Mouse (Mus musculus) heart, adult 18-20 months (tissue): Measurements from ENCODE around the gene Cog5. TPM values are rescaled to one million over a fixed set of nuclear protein-coding genes. Genes with fewer than 3 reads are reported as not detected.

ENCODE experiments used
- DNase-seq, 2 experiments: peaks; one replicate each; pipeline ENCODE4 v3.0.0; 2021 to 2022; ENCODE audit warnings: mixed read lengths in 1 of 2
- total RNA-seq, 2 experiments: library from RNA; stranded (reverse); gene quantifications; 2 replicates each; pipeline ENCODE4 v1.2.3; 2021

Gene Cog5
- total RNA-seq, 2 experiments from 2014 or later: 54.5 to 60.3 TPM

GRCm38 (mm10) chr12:31938391-31938997 lies 283.8 kb downstream of the Cog5 start:
- no peak for DNase-seq

GRCm38 (mm10) chr12:31939026-31939425 lies 284.4 kb downstream of the Cog5 start:
- DNase-seq: no peak

DNA sequence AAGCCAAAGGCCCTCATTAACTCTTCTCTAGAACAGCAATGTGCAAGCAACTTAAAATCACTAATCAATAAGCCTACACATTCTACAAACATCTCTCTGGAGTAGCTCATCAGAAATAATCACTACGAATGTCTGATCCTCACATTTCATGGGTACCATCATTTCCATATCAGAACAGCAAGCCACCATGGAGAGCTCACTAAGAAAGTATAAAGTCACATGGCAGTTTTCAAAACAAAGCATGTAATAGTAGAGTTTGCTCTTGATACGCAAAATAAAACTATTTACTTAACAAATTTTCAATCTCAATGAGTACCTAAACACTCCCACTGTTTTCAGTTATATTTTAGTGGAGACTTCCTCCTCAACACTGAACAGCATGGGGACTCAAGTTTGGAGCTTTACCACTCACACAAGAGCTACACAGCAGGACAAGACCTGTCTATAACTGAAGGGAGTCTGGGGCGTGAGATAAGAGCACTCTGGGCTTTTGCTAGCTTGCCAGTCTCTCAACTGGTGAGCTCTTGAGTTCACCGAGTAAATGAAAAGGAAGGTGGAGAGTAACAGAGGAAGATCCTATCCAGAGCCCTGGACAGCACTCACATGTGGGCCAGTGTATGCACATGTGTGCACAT lies 288.5 kb downstream of the Cog5 start:
- DNase-seq: no peak

- no peak for DNase-seq
Observed at GRCm38 (mm10) chr12:31944405-31944804, 289.7 kb downstream of the Cog5 start.

- no peak for DNase-seq
Observed at GRCm38 (mm10) chr12:31947476-31947875, 292.8 kb downstream of the Cog5 start.

DNA sequence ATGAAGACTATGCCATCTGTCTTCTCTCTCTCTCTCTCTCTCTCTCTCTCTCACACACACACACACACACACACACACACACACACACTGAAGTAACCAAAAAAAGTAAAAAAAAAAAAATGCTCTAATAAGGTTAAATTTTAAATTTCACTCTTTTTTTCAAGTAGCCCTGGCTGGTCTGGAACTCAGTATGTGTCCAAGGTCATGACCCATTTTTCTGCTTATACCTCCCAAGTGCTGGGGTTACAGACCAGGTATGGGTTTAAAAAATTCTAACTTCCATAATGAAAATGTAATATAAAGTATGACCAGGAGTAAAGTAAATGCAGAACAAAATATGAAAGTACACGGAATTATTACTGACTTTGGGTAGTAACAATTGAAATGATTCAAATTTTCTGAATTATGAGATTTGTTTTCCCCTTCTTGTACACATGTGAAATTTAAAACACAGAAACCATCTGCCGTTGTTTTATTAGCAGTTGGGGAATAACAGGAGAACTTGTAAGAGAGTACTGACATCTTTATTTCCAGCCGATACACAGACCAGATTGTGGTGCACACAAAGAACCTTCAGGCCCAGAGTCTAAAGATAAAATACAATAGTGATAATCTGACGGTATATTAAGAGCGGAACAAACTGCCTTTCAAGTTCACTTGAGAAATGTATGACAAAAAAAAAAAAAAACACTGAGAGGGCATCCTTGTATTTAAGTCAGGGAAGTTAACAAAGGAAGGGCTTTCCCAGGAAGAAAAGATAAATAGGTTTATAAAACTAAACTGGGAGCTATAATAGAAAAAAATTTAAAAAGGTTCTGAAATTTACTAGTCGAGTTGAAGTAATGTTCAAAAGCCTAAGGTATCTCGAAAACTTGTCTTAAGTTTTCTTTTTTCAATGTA lies 293.7 kb downstream of the Cog5 start:
- no peak for DNase-seq

DNA sequence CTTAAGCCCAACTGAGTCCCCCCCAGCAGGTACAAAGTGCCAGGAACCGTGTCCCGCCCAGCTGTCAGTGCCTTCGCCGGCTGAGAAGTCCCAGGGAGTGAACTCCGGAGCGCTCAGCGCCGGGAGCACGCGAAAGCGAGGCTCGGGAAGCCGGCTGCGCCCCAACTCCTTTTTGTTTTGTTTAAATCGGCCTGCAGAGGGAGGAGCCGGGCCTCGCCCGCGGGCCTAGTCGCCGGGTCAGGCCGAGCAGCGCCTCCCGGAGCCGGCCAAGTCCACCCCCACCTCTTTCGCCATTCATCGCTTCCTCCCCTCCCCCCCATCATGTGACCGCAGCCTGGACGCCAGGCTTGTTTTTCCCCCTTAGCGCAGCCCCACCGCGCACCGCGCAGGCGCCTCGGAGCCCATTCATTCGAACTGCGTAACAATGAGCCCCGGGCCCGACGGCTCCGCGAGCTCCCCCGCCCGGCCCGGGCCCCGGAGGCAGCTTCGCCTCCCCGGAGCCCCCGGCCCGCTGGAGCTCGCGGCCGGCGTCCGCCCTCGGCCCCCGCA lies 294.6 kb downstream of the Cog5 start:
- DNase-seq: peak; percentile 96

GRCm38 (mm10) chr12:31949759-31950658 lies 295.3 kb downstream of the Cog5 start, which contains the start of gene Hbp1:
Gene Hbp1 (minus strand): TSS chr12:31950535.
- DNase-seq: peak; percentile 100

DNA sequence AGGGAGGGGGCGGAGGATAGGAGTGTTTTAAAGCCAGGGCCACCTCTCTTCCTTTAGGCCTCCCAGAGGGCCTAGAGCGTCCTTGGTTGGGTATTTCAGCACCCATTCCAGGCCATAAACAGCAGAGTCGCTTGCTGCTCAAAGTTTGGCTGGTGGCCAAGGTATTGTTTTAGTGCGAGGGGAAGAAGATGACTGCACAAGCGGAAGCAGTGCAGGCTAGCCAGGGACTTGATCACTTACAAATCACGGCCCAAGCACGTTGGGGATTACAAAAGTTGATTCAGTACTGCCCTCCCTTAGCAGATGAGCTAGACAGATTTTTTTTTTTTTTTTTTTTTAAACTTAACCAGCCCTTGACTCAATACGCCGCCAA lies 296.0 kb downstream of the Cog5 start:
- no peak for DNase-seq

DNA sequence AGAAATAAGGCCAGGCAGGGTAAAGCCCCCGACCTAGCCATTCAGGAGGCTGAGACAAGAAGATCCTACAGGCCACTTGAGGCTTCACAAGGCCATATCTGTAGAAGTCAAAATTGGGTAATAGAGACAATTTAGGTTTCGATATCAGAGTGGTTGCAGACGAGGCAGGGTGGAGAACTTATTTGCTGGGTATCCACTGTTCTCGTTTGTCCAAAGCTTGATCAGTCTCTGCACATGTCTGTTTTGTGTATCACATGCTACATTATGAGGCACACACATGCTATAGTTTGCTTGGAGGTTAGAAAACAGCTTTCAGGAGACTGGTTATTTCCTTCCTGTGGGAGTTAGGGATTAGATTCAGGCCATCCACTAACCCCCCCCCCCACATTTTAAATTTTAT lies 301.2 kb downstream of the Cog5 start:
- no peak for DNase-seq

- DNase-seq: no peak
Observed at GRCm38 (mm10) chr12:31964074-31964473, 309.4 kb downstream of the Cog5 start.

DNA sequence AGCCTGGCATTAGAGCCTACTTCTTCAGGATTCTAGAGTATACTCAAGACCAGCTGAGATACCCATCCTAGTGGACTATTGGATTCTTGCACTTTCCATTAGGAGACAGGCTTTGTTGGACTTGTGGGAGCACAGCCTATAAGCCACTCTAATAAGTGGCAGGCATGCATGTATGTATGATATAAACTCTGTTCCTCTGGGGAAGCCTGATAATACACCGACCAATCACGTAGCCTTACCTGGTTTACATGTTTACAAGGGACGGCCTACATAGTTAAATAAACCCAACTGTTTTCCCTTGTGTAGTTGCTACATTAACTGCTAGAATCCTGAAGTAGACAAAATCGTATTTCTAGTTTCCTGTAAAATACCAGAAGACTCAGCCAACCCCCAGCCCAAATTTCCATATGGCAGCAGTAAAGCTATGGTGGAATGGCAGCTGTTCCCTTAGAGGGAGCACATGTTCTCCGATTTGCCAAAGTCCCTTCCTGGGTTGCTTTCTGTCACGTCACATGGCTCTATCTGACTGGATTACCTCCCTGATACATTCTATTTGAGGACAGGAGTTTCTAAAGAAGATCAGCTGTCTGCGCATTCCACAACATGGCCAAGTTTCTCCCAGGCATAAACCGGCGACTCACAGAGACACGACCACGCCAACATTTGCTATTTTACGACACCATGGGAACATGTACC lies 311.0 kb downstream of the Cog5 start:
- DNase-seq: no peak

- DNase-seq: no peak
Observed at GRCm38 (mm10) chr12:31966405-31966804, 311.7 kb downstream of the Cog5 start.

DNA sequence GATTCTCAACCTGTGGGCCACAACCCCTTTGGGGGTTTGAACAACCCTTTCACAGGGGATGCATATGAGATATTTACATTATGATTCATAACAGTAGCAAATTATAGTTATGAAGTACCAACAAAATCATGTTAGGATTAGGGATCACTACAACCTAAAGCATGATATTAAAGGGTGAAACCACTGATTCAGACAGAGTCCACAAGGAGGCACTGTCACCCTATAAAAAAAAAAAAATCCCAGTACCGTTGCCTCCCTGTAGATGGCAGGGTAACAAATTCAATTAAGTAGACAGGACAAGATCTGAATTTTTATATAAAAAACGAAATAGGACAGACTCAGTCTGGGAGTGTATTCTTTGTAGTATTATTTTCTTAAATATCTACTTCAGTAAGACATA lies 312.9 kb downstream of the Cog5 start:
- peak; percentile 44 to 81 for DNase-seq

DNA sequence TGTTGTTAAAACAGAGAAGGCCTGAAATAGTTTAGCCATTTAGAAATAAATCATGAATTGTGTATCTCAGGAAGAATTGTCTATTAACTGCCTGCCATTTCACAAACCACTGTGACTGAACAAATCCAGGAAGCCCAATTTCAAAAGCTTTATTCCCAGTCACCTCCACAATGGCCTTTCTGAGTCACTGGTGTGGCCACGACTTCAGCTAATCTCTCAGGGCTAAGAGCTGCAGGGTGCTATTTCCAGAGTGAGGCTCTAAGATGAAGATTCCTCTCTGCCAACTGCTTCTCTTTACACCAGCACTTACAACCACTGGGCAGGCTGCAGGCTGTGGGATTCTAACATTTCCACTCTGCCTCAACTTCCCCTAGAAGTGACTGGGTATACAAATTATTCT lies 314.4 kb downstream of the Cog5 start:
- DNase-seq: peak in 1 of 2 experiments; percentile 11

GRCm38 (mm10) chr12:31971547-31971946 lies 316.9 kb downstream of the Cog5 start:
- DNase-seq: no peak

DNA sequence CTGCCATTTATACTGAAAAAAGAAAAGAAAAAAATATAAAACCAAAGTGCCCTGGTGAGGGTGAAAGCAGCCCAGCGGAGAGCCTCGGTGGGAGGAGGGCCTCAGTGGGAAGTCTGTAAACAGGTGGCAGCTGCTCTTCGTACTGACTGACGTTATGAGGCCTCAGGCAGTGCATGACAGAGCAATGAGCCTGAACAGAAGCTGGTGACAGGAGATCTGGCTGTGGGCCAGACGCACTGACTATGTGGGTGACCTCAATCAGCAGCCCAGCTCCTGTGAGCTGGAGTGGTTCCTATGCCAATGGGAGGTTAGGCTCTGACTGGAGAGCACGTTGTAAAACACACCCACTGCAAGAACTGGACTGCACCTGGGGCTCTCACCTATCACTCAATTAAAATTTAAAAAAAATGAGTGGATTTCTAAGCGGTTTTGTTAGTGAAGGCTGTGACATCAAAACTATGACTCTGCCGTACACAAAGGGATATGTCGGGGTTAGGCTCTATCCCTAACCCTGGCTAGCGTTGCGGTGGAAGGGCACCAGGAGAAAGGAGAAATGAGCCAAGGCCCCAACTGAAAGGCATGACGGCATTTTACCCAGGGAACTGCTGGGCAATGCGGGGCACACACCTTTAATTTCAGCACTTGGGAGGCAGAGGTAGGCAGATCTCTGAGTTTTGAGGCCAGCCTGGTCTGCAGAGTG lies 319.0 kb downstream of the Cog5 start:
- DNase-seq: peak; percentile 80 to 86

- DNase-seq: peak in 1 of 2 experiments; percentile 23
Observed at GRCm38 (mm10) chr12:31976544-31976943, 321.9 kb downstream of the Cog5 start.

DNA sequence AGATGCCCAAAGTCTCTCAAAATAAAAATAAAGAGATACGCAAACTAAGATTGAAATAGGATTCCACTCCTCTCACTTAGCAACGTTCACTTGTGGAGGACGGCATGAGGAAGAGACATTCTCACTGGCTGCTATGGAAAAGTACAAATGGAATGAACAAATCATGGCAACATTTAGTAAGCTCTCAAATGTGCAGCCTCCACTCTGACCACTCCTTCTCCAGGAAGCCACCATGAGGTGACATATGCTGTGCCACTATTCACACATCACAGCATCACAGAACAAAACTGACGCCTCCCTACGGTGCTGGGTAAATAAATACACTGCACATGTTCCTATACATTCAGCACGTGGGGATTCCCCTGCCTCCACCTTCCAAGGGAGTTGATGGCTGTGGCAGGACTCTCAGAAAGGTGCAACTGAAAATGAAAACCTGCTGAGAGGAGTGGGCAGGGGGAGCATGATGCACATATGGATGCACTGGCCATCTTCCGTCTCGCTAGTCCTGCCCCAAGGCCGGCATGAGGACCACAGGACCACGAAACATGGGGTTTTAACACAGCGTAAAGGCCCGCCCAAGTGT lies 323.0 kb downstream of the Cog5 start:
- DNase-seq: no peak

DNA sequence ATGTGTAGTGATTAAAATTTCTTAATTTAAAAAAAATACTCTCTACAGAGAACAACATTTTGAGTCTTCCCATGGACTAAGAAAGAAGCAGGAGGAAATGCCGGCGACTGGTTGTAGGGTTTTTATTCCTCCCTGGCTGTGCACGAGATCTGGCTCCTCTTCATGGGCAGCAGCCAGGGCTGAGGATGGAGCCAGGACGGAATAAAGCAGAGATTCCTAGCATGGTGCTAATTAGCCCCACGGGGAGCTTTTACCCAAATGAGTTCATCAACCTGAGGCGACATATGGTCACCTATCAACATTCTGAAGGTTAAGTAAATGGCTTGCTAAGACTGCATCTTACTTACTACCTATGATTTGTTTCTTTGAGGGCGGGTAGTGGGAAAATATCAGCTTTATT lies 328.6 kb downstream of the Cog5 start:
- no peak for DNase-seq
